Mouse (Mus musculus) ovary, postnatal 36 days (tissue): ENCODE results near the gene Pik3cd.

Experiments
- DNase-seq: peaks from one replicate; pipeline ENCODE4 v3.0.0; 2022; ENCODE audit warnings: low spot score, mixed read lengths

The Pik3cd gene

DNA sequence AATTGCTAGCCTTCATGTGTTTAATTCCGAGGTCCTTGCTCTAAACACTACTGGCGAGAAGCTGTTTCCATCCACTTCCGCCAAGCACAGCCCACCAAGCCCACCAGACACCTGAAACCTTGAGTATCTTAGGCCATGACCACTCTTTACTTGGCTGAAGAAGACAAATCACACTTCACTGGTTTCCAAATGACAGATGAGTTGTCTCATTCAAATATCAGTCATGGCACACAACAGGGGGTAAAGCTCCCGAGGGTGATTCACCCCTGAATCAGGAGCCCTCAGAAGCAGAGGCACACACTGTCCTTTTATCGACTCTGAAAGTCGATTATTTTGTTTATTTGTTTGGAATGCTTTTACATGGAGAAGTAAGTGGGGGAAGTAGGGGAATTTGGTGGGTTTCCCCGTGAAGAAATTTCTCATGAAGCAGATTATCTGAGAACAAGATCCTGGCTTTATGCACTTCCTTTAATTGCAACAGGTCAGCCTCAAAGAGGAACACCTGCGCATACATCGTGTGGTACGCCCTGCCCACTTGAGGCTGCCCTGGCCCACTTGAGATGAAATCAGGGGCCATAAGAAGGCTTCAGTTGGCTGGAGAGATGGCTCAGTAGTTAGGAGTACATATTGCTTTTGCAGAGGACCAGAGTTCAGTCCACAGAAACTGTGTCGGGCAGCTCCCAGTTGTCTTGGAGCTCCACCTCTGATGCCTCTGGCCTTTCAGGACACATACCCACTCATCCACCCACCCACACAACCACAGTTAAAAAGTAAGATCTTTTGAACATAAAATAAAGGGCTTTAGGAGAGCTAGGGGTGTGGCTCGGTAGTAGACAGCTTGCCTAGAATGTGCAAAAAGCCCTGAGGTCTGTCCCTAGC lies 12.3 kb downstream of the Pik3cd start:
- no peak for DNase-seq

DNA sequence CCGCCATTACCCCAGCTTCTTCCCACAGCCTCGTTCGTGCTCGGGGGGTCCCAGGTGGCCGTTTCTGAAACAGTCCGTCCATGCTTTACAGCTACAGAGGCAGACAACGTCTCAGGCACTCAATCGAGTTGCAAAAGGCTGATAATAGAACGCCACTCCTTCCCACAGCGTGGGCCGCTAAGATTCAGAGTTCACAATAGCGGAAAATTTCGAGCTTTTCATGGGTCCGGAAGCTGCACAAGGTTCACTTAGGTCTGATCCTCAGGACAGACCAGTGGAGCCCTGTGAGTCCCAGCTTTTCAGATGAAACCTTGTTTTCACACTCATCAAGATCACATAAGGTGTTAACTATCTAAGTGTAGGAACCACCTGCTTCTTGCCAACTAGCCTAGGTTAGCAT lies 13.5 kb downstream of the Pik3cd start:
- no peak for DNase-seq

DNA sequence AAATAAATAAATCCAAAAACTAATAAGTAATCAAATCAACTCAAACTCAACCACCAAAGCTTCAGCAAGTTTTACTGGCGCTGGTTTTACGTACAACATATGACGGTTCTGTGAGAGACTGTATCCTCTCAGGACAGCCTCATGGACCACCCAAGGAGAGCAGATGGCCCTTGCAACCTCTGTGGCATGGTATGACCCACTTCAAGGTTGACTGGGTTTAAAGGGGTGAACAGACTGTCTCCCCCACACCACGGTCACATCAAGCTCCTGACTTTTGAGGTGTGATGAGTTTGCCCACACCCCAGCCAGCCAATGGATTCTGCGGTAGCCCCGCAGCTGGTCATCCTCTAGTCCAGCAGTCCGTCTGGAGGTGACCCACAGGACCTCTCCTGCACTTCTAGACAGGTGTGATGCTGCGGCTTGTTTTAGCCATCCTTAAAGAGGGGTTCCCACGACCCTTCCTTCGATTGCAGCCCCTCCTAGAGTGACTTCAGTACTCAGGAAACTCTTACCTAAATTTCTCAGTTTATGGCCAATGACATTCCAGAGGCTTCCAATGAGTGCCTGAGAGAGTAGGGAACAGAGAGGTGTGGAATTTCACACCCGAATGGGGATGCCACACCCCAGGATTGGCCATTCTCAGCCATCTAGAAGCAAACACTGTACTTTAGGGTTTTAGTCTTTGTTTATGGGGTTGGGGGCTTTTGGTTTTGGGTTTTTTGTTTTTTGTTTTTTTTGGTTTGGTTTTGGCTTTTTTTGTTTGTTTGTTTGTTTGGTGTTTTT lies 17.3 kb downstream of the Pik3cd start:
- DNase-seq, result no peak

DNA sequence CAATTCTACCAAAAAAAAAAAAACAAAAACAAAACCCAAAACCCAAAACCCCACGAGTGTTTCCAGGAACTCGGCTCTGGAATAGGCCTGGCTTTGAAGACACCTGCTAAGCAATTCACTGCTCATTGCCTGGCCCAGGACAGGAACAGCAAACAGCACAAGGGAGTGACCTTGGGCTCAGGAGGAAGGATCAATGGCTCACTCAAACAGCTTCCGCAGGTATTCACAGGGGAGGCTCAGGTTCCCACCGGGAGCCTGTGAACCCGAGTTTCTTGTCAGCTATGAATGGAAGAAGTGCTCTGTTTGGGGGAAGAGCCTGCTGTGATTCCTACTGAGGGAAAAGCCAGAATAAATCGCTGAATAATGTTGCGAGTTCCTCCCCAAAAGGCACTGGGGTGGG lies 18.5 kb downstream of the Pik3cd start:
- no peak for DNase-seq

DNA sequence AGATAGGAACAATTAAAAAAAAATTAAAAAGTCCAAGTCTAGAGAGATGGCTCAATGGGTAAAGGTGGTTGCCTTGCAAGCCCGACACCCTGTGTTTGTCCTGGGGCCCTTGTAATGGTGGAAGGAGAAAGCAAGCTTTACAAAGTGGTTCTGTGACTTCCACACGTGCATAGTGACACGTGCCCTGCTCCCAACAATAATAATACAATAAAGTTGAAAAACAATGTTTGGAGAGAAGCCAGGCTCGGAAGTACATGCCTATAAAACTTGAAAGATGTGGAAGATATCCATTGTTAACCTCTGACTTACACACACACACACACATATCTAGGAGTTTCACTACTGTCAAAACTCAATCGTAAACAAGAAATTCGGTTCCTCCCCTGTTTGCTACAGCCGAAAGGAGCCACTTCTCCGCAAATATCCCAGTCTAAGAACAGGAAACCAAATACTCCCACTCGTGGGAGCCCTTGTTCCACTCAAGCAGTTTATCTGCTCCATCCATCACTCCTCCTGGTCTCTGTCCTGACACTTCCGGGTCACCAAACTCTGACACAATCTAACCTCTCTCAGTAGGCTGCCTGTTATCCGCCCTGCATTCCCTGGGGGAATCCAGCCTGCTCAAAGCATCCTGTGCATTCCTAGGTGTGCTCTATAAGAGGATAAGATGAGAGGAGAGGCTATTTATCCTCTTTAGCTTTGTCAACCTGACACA lies 23.2 kb downstream of the Pik3cd start:
- no peak for DNase-seq

DNA sequence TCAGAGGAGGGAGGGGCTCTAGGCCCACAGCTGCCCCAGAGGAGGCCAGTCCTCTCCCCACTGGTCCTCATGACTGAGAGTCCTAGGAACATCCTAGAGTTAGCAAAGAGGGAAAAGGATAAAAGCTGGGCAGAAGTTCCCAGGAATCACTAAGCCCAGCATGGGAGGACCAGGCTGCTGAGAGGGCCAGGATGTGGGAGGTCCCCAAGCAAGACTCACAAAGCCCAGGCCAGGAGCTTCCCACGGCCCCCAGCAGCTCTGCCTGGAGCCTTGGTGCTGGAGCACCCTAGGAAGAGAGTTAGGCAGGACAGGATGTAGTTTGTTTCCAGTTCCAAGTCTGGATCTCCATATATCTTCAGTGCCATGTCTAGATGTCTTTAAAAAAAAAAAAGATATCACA lies 24.4 kb downstream of the Pik3cd start:
- DNase-seq, result no peak

DNA sequence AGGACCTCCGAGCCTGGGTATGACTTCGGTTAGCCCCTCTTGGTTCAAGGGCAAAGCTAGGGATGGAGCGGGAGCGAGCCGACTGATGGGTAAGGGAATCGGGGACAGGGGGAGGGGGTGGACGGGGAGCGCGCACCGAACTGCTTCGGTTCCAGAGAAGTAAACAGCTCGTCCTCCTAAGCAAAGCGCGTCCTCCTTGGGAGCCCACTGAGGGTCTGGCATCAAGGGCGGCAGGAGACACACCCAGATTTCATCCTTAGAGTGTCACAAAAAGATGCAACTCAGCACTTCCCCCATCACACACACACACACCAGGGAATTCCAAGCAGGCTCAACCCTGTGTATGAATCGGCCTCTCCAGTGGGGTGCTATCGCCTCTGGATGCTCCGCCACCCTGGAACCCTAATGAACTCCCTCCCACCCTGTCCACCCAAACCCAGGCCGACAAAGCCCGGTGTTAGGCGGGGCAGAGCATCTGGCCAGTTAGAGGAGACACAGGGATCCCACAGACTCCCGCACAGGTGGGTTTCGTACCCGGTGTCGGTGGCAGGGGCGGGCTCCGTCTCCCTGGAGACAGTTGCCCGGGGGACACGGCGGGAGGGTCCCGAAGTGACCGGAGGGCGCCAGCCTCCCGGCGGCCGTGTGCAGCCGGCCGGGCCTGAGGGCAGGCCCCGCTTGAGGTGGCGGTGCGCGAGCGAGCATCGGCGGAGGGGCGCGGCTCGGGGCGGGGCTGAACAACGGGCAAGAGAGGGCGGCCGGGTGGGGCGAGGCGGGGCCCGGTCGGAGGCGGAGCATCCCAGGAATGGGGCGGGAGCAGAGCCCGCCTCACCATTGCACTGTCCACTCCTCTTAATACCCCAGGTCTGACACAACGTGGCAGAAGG lies 26.8 kb downstream of the Pik3cd start:
- peak; percentile 88 for DNase-seq

DNA sequence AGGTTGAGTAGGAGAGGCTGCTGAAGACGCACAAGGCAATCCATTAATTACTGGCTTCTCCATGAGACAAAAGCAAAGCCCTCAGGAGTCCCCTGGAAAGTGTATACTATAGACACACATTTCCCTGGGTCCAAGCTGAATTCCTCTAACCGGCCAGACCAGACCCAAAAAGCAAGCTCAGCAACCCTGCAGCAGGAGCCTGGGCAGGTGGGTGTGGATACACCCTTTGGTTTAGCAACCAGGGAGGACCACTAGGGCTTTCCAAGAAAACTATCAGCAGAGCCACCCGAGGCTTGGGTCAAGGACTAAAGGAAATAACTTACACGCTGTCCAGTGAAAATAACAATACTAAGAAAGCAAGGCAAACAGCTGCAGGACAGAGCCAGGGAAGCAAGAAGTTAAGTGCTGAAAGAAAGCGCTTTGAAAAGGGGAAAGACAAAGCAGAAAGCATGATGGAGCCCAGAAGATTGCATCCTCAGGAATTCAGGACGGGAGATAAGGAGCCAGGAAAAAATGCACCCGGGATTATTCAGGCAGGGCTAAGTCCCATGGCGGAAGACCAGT lies 27.5 kb downstream of the Pik3cd start:
- no peak for DNase-seq

DNA sequence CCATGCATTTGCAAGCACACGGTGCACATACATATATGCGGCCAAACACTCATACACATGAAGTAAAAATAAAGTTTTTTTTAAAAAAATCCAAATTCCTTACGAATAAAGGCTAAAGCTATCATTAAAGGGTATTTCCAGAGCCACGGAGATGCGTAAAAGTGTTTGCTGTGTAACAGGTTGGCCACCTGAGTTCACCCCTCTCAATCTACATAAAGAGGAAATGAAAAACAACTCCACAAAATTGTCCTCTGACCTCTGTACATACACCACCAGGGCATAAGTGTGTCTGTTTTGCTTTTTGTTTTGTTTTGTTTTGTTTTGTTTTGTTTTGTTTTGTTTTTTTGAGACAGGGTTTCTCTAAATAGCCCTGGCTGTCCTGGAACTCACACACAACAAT lies 29.6 kb downstream of the Pik3cd start:
- DNase-seq, result no peak

DNA sequence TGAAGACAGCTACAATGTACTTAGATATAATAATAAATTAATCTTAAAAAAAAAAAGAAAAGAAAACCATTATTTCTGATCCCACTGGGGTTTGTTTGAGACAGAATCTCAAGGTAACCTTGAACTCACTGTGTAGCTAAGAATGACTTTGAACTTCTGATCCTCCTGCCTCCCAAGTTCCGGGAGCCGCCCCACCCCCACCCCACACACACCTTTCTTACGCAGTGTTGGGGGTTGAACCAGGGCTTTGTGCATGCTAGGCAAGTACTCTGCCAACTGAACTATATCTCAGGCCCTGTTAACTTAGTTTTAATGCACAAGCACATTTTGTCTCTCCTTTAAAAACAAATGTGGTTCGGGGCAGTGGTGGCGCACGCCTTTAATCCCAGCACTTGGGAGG lies 31.2 kb downstream of the Pik3cd start:
- DNase-seq, result no peak

DNA sequence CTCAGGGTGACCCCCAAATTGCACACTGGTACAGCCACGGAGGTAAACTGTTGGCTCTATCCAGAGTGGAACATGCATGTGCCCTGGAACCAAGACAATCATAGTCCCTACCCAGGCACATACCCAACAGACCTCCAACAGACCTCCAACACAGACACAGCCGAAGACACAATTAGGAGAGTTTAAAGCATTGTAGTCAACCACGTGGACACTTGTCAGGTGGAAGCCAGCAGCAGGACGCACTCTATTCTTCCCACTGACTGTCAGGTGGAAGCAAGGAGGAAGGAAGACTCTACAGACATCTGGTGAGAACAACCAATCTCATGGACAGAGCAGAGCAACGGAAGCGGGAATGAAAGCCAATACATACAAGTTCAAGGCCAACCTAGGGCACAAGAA lies 36.7 kb downstream of the Pik3cd start:
- no peak for DNase-seq

DNA sequence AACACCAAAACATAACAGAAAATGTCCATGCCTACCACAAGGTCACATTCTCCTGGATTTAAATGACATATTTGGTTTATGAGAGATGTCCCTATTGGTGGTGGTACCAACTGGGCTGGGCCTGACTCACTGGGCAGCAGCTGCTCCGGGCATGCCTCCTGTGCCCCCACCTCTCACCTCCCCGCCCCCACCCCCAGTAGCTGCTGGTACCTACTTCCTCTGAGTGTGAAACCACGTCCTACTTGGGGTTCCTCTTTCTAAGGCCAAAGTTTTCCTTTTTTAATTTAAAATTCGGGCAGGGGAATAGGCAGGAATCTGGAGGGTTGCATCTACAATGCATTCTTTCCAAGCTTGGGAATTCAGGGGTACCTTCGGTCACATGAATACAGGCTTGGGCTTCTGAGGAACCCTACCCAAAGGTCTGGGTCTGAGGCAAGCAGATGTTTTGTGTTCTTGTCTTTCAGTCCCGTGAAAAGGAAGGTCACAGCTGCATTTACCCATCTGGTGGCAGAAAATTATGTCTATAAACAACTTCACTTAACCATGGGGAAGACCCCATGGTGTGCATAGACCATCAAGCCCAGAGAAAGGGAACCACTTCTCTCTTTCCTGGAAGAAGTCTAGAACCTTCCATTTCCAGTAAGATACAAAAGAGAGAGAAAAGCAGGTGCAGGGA lies 37.2 kb downstream of the Pik3cd start:
- DNase-seq, result no peak

DNA sequence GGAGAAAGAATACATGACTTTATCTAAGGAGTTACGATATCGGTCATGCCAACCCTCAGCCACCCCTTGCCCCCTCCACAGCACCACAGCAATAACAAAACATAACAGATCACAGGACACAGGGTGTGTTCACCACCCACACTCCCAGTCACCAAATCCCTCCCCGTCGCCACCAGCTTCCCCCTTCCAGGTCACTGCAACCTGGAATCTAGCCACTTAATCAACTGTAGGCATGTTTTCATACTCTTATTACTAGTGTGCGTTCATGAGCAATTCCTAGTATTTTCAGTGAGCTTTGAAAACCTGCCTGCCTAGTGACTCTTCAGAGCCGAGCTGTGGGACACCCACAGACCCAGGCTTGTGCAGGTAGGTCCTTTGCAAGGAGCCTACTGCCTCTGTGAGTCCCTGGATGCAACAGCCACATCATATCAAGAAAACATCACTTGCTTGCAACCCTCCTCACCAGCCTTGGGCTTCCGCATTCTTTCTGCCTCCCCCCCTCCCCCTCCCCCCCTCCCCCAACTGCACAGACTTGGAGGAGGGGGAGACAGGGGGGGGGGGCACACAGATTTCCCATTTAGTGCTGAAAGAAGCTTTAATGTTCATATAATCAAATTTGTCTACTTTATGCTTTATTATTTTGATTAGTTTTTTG lies 38.4 kb downstream of the Pik3cd start:
- DNase-seq, result peak; percentile 47

DNA sequence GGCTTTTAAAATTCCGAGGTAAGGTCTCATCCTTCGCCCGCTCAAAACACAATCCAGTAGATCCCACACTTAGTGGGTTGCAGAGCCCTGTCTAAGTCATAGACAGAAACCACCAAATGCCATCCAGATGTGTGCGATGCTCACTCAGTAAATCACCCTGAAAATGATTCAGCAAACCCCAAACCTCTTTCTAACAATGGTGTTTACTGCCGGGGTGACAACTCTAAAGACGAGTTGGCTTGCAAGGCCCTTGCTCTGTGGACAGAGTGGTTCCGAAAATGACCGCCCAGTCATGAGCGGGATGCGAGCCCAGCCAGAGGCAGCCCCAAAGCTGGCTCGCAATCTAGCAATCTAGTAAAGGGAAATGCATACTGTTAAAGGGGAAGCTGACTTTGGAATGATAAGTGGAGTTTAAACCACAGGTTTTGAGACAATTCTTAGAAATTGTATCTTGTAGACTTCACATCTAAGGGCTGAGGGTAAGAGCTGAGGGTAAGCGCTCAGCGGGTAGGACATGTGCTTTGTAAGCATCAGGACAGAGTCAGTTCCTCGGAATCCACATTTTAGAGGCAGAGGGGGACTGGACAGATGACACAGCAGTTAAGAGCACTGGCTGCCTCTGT lies 40.3 kb downstream of the Pik3cd start:
- no peak for DNase-seq

DNA sequence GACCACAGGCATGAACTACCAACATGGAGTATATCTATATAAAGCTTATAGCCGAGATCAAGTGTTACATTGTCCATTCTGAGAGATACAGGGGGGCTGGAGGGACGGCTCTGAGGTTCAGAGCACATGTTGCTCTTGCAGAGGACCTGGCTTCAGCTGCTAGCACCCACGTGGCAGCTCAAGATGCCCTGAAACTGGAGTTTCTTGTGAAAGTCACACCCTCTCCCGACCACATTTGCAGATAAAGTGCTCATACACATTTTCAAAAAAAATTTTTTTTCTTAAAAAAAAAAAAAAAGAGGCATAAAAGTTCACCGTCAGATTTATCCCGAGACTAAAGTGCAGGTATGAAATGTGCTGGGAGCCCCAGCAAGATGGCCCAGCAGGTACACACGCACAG lies 41.8 kb downstream of the Pik3cd start:
- DNase-seq, result no peak

DNA sequence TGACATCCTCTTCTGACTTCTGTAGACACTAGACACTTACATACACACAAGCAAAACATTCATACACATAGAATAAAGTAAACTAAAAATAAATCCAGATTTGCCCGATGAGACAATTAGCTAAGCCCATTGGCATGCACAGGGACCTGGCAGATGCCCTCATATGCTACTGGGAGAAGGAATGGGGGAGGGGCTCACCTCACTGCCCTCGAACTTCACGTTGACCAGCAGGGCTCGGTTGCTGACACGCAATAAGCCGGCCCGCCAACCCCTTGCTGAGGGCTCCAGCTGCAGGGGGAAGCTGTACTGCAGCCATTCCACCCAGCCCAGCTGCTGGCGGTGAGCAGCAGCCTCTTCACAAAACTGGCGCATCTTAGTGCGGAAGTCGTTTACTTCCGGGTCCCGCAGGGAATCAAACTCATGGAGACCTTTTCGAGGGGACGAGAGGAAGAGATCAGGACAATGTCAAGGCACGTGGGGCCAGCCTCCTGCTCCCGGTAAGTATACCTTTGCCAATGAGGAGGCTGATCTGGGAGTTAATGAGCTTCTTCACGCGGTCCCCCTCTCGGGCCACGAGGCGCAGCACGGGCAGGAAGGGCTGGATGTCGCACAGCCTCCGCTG lies 42.8 kb downstream of the Pik3cd start:
- no peak for DNase-seq

DNA sequence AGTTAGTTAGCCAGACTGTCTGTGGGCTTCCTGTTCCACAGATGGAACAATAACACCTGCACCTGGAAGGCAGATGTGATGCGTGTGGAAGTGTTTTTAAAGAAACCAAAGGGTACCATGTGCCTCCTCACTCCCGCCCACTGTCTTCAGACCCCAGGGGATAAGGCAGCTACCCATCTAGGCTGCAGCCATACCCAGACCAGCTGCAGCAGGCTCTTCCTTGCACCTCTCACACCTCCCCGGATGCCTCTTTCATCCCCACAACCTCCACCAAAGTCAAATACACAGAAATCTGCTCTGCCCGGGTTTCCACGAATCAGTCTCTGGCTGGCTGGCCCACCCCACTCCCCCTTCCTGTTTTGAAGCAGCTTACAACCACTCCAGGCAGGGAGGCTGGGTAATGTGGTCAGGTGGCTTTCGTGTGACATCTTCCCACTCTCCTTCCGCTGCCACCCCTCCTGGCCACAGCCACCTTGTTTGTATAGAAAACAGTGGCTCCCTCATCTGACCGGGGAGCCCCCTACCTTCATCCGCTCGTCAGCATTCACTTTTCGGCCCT lies 44.4 kb downstream of the Pik3cd start:
- DNase-seq, result no peak

DNA sequence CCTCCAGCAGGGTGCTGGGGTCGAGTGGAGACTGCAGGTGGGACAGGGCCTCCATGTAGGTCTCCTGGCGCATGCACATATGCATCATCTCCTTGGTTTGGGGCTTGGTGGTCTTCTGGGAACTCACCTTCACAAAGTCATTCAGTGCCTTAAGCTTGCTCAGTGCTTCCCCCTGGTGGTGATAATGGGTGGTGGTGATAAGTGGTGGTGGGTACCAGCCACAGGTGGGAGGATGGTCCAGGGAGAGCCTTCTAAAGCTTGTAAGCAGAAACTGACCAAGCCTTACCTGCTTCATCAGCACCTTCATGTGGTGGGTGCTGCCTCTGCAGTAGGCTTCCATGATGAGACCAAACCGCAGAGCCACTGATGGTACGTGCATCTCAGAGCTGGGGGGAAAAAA lies 48.1 kb downstream of the Pik3cd start:
- no peak for DNase-seq
